13 mouse cellular contexts compared by ENCODE assay signal in genomic region chr13:90823877-90824276, GRCm38 (mm10).
A peak's percentile ranks its signal among the peaks of the same experiment; 100 is the strongest.
DNase-seq lines count a peak whose midpoint lies in the region; ATAC-seq lines count a peak whose summit lies in the region.
"Had no signal": no experiment of that assay in that cellular context is flagged by ENCODE, and none has a peak within 500 bp of the region (broad histone marks: within the 10 kb centered on the region; RNA-seq: fewer than 3 reads in every experiment).

No protein-coding gene starts in this region.

- ATAC-seq in kidney, embryonic 15.5 days (replicated peaks; ENCODE audit: low FRiP score), result peak; percentile 59
- ATAC-seq in lung, embryonic 16.5 days (ENCODE audit: low read depth), result peak; percentile 34; the same call in 1 of the 2 replicates

- H3K9ac ChIP-seq in kidney, embryonic 15.5 days, result no peak overlapping the region
- no peak overlapping the region for H3K9ac ChIP-seq in lung, embryonic 16.5 days (ENCODE audit: low read length)
- H3K9ac ChIP-seq: hindbrain, embryonic 13.5 days; liver, embryonic 13.5 days; midbrain, embryonic 12.5 days; neural tube, embryonic 15.5 days had no signal

- H3K4me1 ChIP-seq in kidney, embryonic 15.5 days, result peaks cover 8% of the 10 kb centered on the region; the same call in 1 of the 2 replicates
- H3K4me1 ChIP-seq in lung, embryonic 16.5 days (replicated peaks; ENCODE audit: control insufficient read depth, insufficient read depth, low read length), result 0 out of 2 replicates have a peak, but pooled peaks cover 2% of the 10 kb centered on the region
- H3K4me1 ChIP-seq: hindbrain, embryonic 13.5 days; liver, embryonic 13.5 days; neural tube, embryonic 15.5 days had no signal

- 37% methylated on average over 5 of the region's 5 CpGs for WGBS in kidney, embryonic 15.5 days
- WGBS in lung, embryonic 16.5 days, result 65% methylated on average over 5 of the region's 5 CpGs

- H3K4me2 ChIP-seq in kidney, embryonic 15.5 days, result no peak overlapping the region
- no peak overlapping the region for H3K4me2 ChIP-seq in lung, embryonic 16.5 days (ENCODE audit: low read depth, low read length)
- H3K4me2 ChIP-seq: hindbrain, embryonic 13.5 days; liver, embryonic 13.5 days; midbrain, embryonic 12.5 days; neural tube, embryonic 15.5 days had no signal

- DNase-seq in frontal cortex, postnatal 36 days (ENCODE audit: low spot score in 2 of 2), result peak; percentile 6 to 15
- DNase-seq in frontal cortex, postnatal 14 days (ENCODE audit: low spot score in 2 of 2), result no peak
- DNase-seq in kidney, adult 9 months, result no peak
- DNase-seq in lung, adult 18-20 months, result no peak
- DNase-seq in kidney, postnatal 10 days, result peak; percentile 40
- DNase-seq in cerebellum, adult 11-12 months, result no peak
- DNase-seq: liver, embryonic 13.5 days; right cerebral cortex, postnatal 14 days had no signal

- 0 out of 2 replicates have a peak overlapping the region, but pooled peaks have one; percentile 6 for H3K27ac ChIP-seq in kidney, embryonic 15.5 days
- no peak overlapping the region for H3K27ac ChIP-seq in lung, embryonic 16.5 days (ENCODE audit: low read length)
- H3K27ac ChIP-seq: hindbrain, embryonic 13.5 days; liver, embryonic 13.5 days; midbrain, embryonic 12.5 days; neural tube, embryonic 15.5 days had no signal

- H3K27me3 ChIP-seq in kidney, embryonic 15.5 days, result no peaks in the 10 kb centered on the region
- no peaks in the 10 kb centered on the region for H3K27me3 ChIP-seq in lung, embryonic 16.5 days (ENCODE audit: control insufficient read depth, insufficient read depth, low read depth, low read length)
- H3K27me3 ChIP-seq: hindbrain, embryonic 13.5 days; liver, embryonic 13.5 days; midbrain, embryonic 12.5 days; neural tube, embryonic 15.5 days had no signal

- H3K36me3 ChIP-seq in kidney, embryonic 15.5 days, result no peaks in the 10 kb centered on the region
- no peaks in the 10 kb centered on the region for H3K36me3 ChIP-seq in lung, embryonic 16.5 days (ENCODE audit: control insufficient read depth, insufficient read depth, low read length)
- H3K36me3 ChIP-seq: hindbrain, embryonic 13.5 days; liver, embryonic 13.5 days; midbrain, embryonic 12.5 days; neural tube, embryonic 15.5 days had no signal

- H3K9me3 ChIP-seq in kidney, embryonic 15.5 days (replicated peaks), result no peaks in the 10 kb centered on the region
- H3K9me3 ChIP-seq in lung, embryonic 16.5 days (ENCODE audit: control insufficient read depth, low read length), result no peaks in the 10 kb centered on the region
- H3K9me3 ChIP-seq: hindbrain, embryonic 13.5 days; liver, embryonic 13.5 days; midbrain, embryonic 12.5 days; neural tube, embryonic 15.5 days had no signal

- no peak overlapping the region for H3K4me3 ChIP-seq in kidney, embryonic 15.5 days (replicated peaks)
- no peak overlapping the region for H3K4me3 ChIP-seq in lung, embryonic 16.5 days (ENCODE audit: low read length)
- H3K4me3 ChIP-seq: hindbrain, embryonic 13.5 days; liver, embryonic 13.5 days; midbrain, embryonic 12.5 days; neural tube, embryonic 15.5 days had no signal

Comparison
In these comparisons a context has a peak if more than half of its experiments do, and no peak if none do; other contexts are left out.
1. DNase-seq: peak in frontal cortex, postnatal 36 days (2 of 2) and kidney, postnatal 10 days (single experiment); none in frontal cortex, postnatal 14 days (0 of 2), kidney, adult 9 months (single experiment), lung, adult 18-20 months (0 of 2) and cerebellum, adult 11-12 months (single experiment).